Mouse (Mus musculus) megakaryocyte, embryonic 14.5 days (primary cell): ENCODE results near the gene Nfkbie. TPM values are rescaled to one million over a fixed set of nuclear protein-coding genes. Genes with fewer than 3 reads are reported as not detected.

Experiments
- H3K27me3 ChIP-seq: replicated peaks from 2 replicates; pipeline ENCODE3; 2012; ENCODE audit warnings: inconsistent platforms
- H3K36me3 ChIP-seq: replicated peaks from 2 replicates; pipeline ENCODE3; 2012; ENCODE audit warnings: low read length, inconsistent platforms, mixed read lengths
- H3K4me1 ChIP-seq: 2 replicates; pipeline ENCODE4 v1.6.1; 2012; ENCODE audit warnings: inconsistent platforms
- H3K4me3 ChIP-seq: replicated peaks from 2 replicates; pipeline ENCODE3; 2012; ENCODE audit warnings: moderate library complexity, mild to moderate bottlenecking, inconsistent platforms
- H3K9me3 ChIP-seq: 2 replicates; pipeline ENCODE4 v1.6.1; 2012; ENCODE audit warnings: inconsistent platforms
- FLI1 ChIP-seq: IDR thresholded peaks from 2 replicates; pipeline ENCODE4 v1.6.1; 2012; ENCODE audit warnings: low read length, inconsistent platforms, mixed read lengths
- GATA1 ChIP-seq: IDR thresholded peaks from 3 replicates; pipeline ENCODE4 v1.6.1; 2012; ENCODE audit warnings: mixed read lengths, low read length, inconsistent platforms, borderline replicate concordance
- polyA plus RNA-seq: library from polyadenylated mRNA; stranded (reverse); fragments of >175 nt; gene quantifications from 2 replicates; pipeline ENCODE4 v1.2.3, GENCODE M21; 2012; ENCODE audit warnings: low replicate concordance; ENCODE audit not compliant: insufficient read depth

Nfkbie gene
- polyA plus RNA-seq, 1 experiment = 9.1 TPM

DNA sequence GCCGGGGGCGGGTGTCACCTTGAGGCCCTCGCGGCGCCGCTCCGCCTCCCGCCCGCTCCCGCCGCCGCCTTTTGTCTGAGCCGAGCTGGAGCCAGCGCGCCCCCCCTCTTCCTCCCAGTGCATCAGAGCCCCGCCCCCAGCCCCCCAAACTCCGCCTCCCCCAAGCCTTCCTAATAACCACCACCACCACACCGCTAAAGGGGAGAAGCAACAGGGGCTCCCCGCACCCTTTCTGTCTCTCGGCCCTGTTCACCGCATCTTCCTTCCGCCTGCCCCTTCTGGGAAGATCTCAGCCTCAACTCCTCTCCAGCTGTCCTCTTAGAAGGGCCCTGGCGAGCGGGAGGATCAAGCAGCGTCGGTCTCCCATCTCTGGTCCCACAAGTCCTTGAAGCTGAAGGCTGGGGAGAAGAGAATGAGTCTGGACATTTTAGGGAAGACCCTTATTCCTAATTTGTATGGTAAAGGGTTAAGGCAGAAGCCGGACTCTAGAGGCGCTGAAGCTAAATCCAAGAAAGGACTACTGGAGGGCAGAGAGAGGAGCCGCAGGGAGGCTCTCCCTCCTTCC lies 5.8 kb upstream of the Nfkbie start, which contains the start of gene Tmem151b:
Gene Tmem151b (minus strand): TSS at position 61 of the 565 bp plus-strand sequence.
- Histone ChIP-seq H3K4me3 (peak within 1 kb of the TSS; percentile 89), H3K9me3 (no peaks in the 10 kb centered on the region), H3K36me3 (no peaks in the 10 kb centered on the region), H3K27me3 (peaks cover 66% of the 10 kb centered on the region), H3K4me1 (peaks cover 86% of the 10 kb centered on the region)
- TF ChIP-seq GATA1 = no peak
- TF ChIP-seq FLI1 = no peak

DNA sequence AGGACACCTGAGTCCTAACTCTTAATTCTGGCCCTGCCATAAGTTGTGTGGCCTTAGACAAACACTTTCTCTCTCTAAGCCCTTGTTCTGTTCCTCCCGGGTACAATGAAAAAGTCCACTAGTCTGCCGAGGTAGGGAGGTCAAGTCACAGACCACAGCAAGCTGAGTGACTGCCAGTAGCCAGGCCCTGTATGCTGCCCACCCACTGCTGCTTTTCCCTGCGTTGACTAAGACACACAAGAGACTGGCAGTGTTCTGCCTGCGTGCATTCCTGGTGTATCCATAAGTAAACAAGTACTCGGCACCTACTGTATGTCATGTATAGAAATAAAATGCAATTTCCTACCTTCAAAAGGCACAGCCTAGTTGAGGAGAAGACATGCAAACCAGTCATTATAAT lies 5.2 kb upstream of the Nfkbie start:
- H3K9me3 ChIP-seq = no peaks in the 10 kb centered on the region
- H3K4me3 ChIP-seq = peak overlapping the region; percentile 78
- peaks cover 61% of the 10 kb centered on the region for H3K27me3 ChIP-seq
- no peak for TF ChIP-seq FLI1
- no peak for TF ChIP-seq GATA1
- peaks cover 86% of the 10 kb centered on the region for H3K4me1 ChIP-seq
- no peaks in the 10 kb centered on the region for H3K36me3 ChIP-seq

DNA sequence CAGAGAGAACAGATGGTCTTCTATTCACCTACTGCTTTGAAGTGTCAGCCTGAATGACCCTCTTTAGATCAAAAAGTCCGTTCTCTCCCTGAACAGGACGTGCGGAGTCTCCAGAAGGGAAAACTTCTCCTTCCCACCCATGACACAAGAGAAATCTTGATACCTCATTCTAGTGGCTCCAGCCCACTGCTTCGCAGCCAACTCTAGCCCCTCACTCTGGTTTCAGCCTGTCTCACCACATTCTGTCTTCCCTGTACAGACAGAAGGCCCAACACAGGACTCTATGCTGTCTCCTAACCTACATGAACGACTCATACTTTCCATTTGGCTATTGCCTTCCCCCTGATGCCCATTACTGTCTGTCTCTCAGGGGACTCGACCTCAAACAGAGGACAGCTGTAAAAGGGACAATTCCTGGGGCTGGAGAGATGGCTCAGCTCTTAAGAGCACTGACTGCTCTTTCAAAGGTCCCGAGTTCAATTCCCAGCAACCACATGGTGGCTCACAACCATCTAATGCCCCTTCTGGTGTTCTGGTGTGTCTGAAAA lies 4.2 kb upstream of the Nfkbie start:
- Histone ChIP-seq H3K9me3 (no peaks in the 10 kb centered on the region), H3K27me3 (peaks cover 50% of the 10 kb centered on the region)
- no peak for TF ChIP-seq FLI1
- no peak for TF ChIP-seq GATA1

GRCm38 (mm10) chr17:45551816-45552451 lies 3.6 kb upstream of the Nfkbie start:
- TF ChIP-seq FLI1 = no peak
- no peak; the same call in 2 of the 3 replicates for TF ChIP-seq GATA1
- peaks cover 44% of the 10 kb centered on the region for H3K27me3 ChIP-seq

More for the DNA sequence above, 4.2 kb upstream of the Nfkbie start:
- Histone ChIP-seq H3K4me1 (peaks cover 87% of the 10 kb centered on the region), H3K4me3 (no peak overlapping the region), H3K36me3 (no peaks in the 10 kb centered on the region)

DNA sequence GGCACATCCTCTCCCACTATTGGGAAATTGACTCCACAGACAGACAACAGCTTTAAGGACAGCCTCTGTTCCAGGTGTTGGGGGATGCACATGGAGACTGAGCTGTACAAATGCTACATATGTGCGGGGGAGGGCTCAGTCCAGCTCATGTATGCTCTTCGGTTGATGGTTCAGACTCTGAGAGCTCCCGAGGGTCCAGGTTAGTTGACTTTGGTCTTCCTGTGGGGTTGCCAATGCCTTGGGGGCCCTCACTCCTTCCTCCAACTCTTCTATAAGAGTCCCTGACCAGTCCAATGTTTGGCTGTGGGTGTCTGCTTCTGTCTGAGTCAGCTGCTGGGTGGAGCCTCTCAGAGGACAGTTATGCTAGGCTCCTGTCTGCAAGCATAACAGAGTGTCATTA lies 2.4 kb upstream of the Nfkbie start:
- TF ChIP-seq FLI1 (no peak), GATA1 (no peak)
- H3K27me3 ChIP-seq = peaks cover 43% of the 10 kb centered on the region

More at GRCm38 (mm10) chr17:45551816-45552451, 3.6 kb upstream of the Nfkbie start:
- H3K4me3 ChIP-seq = peak overlapping the region; percentile 80
- H3K36me3 ChIP-seq = no peaks in the 10 kb centered on the region
- no peaks in the 10 kb centered on the region for H3K9me3 ChIP-seq
- H3K4me1 ChIP-seq = peaks cover 89% of the 10 kb centered on the region

GRCm38 (mm10) chr17:45554420-45554819 lies 1.1 kb upstream of the Nfkbie start:
- no peaks in the 10 kb centered on the region for H3K9me3 ChIP-seq
- TF ChIP-seq GATA1 (no peak), FLI1 (no peak)
- peaks cover 16% of the 10 kb centered on the region for H3K36me3 ChIP-seq
- peaks cover 96% of the 10 kb centered on the region for H3K4me1 ChIP-seq
- H3K27me3 ChIP-seq = peaks cover 38% of the 10 kb centered on the region
- H3K4me3 ChIP-seq = peak overlapping the region; percentile 46

More for the DNA sequence above, 2.4 kb upstream of the Nfkbie start:
- H3K36me3 ChIP-seq = peaks cover 3% of the 10 kb centered on the region
- H3K4me1 ChIP-seq = peaks cover 97% of the 10 kb centered on the region
- peak overlapping the region; percentile 1 for H3K4me3 ChIP-seq
- no peaks in the 10 kb centered on the region for H3K9me3 ChIP-seq

DNA sequence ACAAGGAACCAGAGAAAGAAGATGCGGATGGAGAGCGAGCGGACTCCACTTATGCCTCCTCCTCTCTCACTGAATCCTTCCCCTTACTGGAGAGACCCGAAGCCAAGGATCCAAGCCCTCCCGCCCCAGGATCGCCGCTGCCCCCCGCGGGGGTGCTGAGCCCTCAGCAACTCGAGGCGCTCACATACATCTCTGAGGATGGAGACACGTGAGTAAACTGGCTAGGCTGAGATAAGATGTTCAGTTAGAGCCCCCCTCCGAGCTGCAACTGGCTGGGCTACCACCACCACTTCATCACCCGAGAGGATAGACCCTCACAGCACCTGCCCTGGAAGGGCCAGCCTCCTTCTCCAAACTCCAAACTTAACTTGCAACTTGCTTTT lies 595 bp downstream of the Nfkbie start:
- H3K27me3 ChIP-seq = peaks cover 30% of the 10 kb centered on the region
- peaks cover 30% of the 10 kb centered on the region for H3K36me3 ChIP-seq
- H3K4me1 ChIP-seq = peaks cover 83% of the 10 kb centered on the region
- TF ChIP-seq GATA1 (no peak), FLI1 (no peak)
- H3K9me3 ChIP-seq = no peaks in the 10 kb centered on the region
- peak overlapping the region; percentile 96 for H3K4me3 ChIP-seq

- TF ChIP-seq GATA1 (no peak), FLI1 (no peak)
- peaks cover 27% of the 10 kb centered on the region for H3K27me3 ChIP-seq
- H3K36me3 ChIP-seq = peaks cover 33% of the 10 kb centered on the region
- peaks cover 78% of the 10 kb centered on the region for H3K4me1 ChIP-seq
- no peaks in the 10 kb centered on the region for H3K9me3 ChIP-seq
- peak overlapping the region; percentile 96 for H3K4me3 ChIP-seq
Observed at GRCm38 (mm10) chr17:45556514-45557245, 1.2 kb downstream of the Nfkbie start.

DNA sequence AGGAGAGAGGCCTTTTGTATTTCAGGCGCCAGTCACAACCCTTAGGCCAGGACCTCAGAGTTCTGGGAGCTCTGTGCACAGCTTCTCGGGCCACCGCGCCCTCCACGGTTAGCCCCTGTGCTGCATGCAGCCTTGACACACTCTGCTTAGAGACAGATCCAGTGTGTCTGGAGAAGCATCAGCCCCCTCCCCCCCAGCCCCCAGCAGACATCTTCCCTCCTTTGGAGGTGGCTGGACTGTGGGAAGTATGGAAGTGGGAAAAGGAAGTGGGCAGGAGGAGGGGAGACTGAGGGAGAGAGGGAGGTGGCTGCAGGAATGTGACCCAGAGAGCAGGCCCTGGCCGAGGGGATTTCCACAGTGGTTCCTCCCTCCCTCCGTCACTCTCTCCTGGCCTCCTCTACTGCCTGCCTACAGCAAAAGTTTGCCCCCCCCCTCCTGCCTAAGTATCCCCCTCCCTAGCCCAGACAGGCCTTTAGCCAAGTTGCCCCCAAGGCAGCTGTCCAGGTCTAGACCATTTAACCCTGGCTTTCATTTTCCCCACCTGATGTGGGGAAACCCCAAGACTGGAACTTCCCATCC lies 1.8 kb downstream of the Nfkbie start:
- TF ChIP-seq FLI1 = no peak
- no peak for TF ChIP-seq GATA1
- Histone ChIP-seq H3K4me3 (peak overlapping the region; percentile 96), H3K9me3 (no peaks in the 10 kb centered on the region), H3K36me3 (peaks cover 40% of the 10 kb centered on the region), H3K27me3 (peaks cover 27% of the 10 kb centered on the region), H3K4me1 (peaks cover 71% of the 10 kb centered on the region)
